Mouse (Mus musculus) NIH3T3 (cell line): Measurements from ENCODE around the gene Mad1l1.

Experiments
- DNase-seq: peaks from one replicate; pipeline ENCODE4 v3.0.0-alpha.2; 2012; ENCODE audit warnings: low read depth

Gene Mad1l1

DNA sequence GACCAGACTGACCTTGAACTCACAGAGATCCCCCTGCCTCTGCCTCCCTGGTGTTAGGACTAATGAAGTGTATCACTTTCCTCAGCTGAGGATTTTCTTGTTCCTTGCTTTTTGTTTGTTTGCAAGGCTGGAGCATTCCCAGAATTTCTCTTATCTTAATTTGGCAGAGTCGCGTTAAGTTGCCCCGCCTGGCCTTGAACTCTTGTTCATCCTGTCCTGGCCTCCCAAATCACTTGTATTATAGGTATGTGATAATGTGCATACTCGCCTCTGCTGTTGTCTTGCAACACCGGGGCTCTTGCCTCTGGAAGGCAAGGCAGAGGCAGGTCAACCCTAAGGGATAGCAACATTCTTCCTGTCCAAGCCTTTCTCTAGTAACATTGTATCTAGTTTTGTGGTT lies 2.7 kb upstream of the Mad1l1 start:
- DNase-seq: no peak

DNA sequence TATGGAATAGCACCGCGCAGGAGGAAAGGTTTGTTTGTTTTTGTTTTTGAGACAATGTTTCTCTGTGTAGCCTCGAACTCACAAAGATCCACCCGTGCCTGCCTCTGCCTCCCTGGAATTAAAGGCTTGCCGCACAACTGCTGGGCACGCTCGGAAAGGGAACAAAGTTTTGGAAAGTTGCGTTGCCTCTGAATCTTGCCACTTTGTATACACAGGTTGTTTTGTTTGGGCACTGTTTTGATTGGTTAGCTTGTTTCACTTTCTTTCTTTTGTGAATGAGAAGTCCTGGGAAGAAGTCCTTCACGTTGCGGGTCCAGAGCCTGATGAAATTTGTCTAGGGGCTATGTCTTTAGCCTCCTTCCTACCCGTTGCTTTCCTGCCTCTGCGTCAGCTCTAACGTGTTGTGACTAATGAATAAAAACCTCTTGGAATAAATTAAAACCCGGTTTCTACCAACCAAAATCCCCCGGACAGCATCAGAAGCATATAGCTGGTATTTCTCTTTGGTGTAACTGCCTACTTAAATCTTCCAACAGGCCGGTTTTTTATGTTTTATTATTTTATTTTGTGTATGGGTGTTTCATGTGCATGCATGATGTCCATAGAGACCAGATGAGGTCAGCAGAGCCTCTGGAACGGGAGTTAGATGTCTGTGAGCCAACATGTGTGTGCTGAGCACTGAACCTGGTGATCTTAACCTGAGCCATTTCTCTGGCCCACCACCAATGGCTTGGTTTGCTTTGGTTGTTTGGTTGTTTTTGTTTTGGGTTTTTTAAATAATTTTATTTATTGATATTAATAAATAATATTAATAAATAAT lies 614 bp upstream of the Mad1l1 start:
- DNase-seq: peak; percentile 62

DNA sequence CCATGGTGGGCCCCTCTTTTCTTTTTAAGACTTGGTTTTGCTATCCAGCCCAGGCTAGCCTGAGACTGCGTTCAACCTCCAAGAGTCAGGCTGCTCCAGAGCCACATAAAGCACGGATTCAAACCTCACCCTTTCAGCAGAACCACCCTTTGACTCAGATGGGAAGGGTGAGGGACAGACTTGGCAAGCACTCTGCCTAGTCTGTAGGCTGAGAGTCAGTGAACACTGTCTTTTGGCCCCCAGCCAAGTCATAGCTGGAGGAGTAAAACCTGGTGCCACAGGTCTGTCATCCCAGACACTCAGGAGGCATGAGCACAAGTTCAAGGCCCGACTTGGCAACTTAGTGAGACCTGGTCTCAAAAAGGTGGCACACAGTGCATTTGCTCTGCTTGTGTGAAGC lies 4.6 kb downstream of the Mad1l1 start:
- peak; percentile 44 for DNase-seq

GRCm38 (mm10) chr5:140307602-140308001 lies 13.8 kb downstream of the Mad1l1 start:
- DNase-seq: no peak

GRCm38 (mm10) chr5:140306016-140306415 lies 15.3 kb downstream of the Mad1l1 start:
- no peak for DNase-seq

- no peak for DNase-seq
These were observed 23.1 kb downstream of the Mad1l1 start for GRCm38 (mm10) chr5:140298291-140298690.

DNA sequence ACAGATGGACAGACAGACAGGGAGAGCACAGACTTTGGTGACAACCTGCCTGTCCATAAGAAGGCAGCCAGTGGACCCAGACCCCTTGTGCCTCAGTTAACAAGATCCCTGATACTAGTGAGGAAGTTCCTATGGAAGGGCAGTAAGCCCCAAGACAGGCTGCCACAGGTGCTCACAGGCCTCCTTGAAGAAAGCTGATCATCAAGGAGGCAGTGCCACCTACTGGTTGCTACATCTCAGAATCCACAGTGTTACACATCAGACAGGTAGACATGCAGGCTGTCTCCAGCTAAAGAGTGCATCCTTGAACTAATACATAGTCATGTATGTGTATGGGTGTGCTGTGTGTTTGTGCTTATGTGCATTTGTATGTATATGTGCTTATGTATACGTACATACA lies 29.2 kb downstream of the Mad1l1 start:
- peak; percentile 82 for DNase-seq

- no peak for DNase-seq
These were observed 32.2 kb downstream of the Mad1l1 start for GRCm38 (mm10) chr5:140289161-140289560.

DNA sequence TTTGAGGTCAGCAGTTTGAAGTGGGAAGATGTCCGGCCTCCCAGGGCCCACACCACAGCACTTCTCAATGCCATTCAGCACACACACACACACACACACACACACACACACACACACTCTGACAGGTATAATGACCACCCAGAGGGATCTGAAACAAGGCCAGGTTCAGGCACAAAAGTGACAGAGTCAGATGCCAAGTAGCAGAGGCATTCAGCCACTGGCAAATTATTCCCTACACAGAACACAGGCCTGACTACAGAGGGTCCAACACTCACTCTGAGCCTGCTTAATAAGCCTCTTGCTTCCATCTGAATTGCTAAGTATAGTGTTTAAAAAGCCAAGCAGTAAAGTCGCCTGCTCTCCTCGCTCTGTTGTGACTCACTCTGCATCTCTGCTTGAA lies 33.1 kb downstream of the Mad1l1 start:
- DNase-seq: no peak

- DNase-seq: no peak
These were observed 36.6 kb downstream of the Mad1l1 start for GRCm38 (mm10) chr5:140284761-140285160.

- DNase-seq: no peak
These were observed 37.3 kb downstream of the Mad1l1 start for GRCm38 (mm10) chr5:140284011-140284410.

- DNase-seq: no peak
These were observed 38.5 kb downstream of the Mad1l1 start for GRCm38 (mm10) chr5:140282900-140283299.

DNA sequence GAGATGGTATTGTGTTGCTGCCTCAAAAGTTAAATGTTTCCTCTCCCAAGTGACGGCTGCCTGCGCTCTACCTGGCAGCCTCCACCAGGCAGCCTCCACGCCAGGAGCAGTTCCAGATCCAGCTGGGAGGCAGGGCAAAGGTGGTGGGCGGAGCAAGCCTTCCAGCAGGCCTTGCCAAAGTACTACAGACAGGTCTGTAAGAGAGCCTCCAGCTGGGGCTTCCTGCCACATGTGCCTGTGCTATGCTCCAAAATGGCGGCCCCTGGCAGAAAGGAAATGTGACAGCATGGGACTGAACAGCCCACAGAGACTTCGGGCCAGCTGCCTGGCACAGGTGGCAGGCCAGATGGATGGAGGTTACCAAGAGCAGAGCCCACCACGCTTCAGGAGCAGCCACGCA lies 39.0 kb downstream of the Mad1l1 start:
- DNase-seq: no peak

GRCm38 (mm10) chr5:140280205-140280604 lies 41.1 kb downstream of the Mad1l1 start:
- DNase-seq: no peak

- no peak for DNase-seq
These were observed 44.6 kb downstream of the Mad1l1 start for GRCm38 (mm10) chr5:140276779-140277178.

DNA sequence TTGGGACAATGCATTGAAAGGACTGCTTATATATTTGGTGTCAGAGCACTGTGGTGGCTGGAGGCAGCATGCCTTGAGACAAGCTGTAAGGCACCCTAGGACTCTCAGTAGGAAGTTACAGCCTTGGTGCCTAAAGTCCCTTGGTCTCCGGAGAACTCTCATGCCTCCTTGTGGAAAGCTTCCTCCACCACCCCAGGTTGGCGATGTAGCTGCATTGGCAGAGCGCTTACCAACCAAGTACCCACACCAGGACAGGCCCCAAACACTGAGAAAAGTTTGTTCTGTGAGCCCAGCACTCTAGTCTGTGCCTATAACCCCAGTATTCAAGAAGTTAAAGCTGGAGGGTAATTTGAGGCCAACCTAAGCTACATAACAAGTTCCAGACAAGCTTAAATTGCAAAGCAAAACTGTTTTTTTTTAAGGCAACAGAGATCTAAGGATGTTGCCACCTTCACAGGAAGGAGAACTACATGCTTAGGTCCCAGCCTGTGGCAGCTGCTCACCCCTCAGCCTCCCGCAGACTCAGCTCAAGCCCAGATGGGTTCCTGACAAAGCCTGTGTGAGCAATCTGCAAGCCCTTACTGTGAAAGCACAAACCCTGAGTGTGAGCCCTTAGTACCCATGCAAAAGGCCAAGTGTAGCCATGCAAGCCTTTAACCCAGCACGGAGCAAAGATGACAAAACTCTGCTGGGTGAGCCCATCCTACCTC lies 50.2 kb downstream of the Mad1l1 start:
- DNase-seq: peak; percentile 9

DNA sequence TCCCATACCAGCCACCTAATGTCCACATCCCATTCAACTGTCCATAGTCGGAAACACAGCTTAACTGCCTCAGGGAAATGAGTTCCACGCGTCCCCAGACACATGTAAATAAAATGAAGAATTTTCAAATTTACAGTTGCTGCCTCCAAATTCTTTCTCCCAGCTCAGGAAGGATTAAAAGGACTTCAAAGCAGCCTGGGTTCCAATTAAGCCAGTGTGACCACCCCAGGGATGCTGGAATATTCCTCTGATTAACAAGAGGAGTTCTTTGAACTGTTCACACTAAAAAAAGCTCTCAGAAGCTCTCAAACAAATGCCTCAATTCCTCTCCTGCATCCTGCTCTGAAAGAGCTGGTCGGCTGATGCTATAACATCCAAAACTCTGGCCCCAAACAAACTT lies 53.0 kb downstream of the Mad1l1 start:
- DNase-seq: no peak

DNA sequence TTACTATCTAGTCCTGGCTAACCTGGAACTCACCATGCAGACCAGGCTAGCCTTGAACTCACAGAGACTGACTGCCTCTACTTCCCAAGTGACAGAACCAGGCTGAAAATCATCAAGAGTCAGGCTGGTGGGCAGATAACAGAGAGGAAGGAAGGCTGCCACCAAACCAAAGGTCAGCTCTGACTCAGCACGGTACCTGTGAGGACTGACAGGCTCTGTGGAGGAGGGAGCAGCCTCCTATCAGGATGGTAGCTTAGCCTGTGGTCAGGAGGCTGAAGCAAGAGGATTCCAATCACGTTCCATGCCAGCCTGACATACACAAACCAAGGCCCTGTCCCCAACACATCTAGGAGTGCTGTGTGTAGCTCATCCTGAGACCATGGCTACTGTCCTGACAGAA lies 54.3 kb downstream of the Mad1l1 start:
- no peak for DNase-seq

- DNase-seq: no peak
These were observed 56.4 kb downstream of the Mad1l1 start for GRCm38 (mm10) chr5:140264825-140265575.

DNA sequence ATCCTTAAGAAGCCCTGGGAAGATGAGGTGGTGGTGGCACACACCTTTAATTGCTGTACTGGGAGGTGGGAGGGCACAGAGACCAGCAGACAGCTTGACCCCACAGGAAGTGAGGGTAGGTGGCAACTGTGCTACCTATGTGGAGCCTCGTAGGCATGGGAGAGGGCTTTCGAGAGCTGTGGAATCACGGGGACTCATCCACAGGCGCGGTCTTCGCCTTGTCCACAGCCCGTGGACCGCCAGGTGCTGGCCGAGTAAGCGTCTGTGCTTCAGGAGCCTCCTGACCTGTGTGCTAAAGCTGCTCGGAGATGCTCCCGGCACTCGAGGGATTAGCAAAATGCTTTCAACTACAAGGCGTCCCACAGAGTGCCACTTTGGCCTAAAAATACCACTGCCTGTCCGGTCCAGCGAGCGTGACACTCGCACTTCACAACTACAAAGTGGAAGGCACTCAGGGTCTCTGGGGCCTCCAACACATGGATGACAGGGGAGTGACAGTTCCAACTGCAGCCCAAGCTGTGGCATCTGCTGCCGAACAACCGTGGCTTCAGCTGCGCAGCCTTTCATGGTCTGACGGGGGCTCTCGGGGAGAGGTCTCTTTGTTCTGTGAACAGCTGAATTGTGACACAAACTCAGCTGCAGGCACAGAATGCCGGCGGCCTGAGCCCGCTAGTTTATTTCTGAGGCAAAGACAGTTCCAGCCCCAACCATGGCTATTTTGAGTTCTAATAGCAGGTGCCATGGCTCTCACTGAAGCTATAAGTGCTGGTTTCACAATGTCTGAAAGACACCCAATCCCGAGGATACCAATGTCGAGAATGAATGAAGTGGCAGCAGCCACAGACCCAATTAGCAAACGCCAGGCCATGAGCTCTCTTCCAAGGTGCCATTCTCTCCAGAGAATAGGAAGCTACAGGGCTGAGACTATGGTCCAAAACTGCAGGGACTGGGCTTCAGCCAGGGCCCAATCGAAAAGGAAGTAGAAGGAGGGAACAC lies 57.3 kb downstream of the Mad1l1 start:
- DNase-seq: no peak

DNA sequence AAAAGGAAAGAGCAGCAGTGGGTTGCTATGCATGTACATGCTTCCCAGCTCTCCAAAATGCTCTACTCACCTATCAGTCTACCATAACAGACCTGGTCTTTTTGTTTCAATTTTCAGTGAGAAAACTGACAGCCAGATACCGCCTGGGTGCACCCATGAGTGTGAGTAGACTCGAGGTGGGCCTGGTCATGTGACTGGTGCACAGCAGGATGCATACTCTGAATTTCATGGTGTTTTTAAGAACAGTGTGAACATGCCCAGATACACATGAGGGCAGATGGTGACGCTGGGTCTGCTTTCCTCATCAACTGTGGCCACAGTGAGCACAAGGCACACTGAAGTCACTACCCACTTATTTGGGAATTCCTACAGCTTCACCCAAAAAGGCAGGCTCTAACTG lies 59.0 kb downstream of the Mad1l1 start:
- no peak for DNase-seq

- DNase-seq: no peak
These were observed 60.0 kb downstream of the Mad1l1 start for GRCm38 (mm10) chr5:140261313-140261712.
